Mouse (Mus musculus): ENCODE data around the gene Atrx.

- TF ChIP-seq POLR2A (IDR thresholded peaks at IDR 0.05; ENCODE audit: low read depth, low read length) (no peak), CTCF (IDR thresholded peaks at IDR 0.05; ENCODE audit: extremely low read depth, insufficient read length, insufficient replicate concordance, low read depth, low read length) (no peak)
These were observed 8.5 kb upstream of the Atrx start for GRCm38 (mm10) chrX:105937736-105938135.

Measured in small intestine, adult 2 months (tissue).